Mouse (Mus musculus) frontal cortex, postnatal 36 days (tissue): ENCODE measurements at regions not wholly inside any gene's neighbourhood (a gene's known extent, or its start where the extent isn't known, plus 50 kb on each side); places are given as distances from the start of the nearest gene placed in this dataset.
A peak's percentile ranks its signal among the peaks of the same experiment; 100 is the strongest.
"Not testable (repeated sequence)": the region's sequence is repeated elsewhere in the genome, so short reads cannot be mapped to it uniquely, and the experiment has no call there.

Experiments used
- DNase-seq, 2 experiments: peaks; one replicate each; pipeline ENCODE4 v3.0.0; 2022; ENCODE audit warnings: low spot score in 2 of 2

GRCm38 (mm10) chr1:94969543-94969942, 343.9 kb upstream of the Fam174a start:
- DNase-seq = no peak

- DNase-seq = no peak
These were observed 343.2 kb upstream of the Fam174a start for GRCm38 (mm10) chr1:94970103-94970759.

GRCm38 (mm10) chr1:94993338-94993737, 320.1 kb upstream of the Fam174a start:
- DNase-seq = no peak

- no peak for DNase-seq
These were observed 309.5 kb upstream of the Fam174a start for GRCm38 (mm10) chr1:95003900-95004299.

GRCm38 (mm10) chr1:95030579-95030978, 282.8 kb upstream of the Fam174a start:
- DNase-seq = no peak

- DNase-seq = not testable (repeated sequence)
These were observed 279.6 kb upstream of the Fam174a start for GRCm38 (mm10) chr1:95033661-95034414.

- no peak for DNase-seq
These were observed 275.0 kb upstream of the Fam174a start for GRCm38 (mm10) chr1:95038411-95038810.

- no peak for DNase-seq
These were observed 273.1 kb upstream of the Fam174a start for GRCm38 (mm10) chr1:95040332-95040731.

- no peak for DNase-seq
These were observed 270.1 kb upstream of the Fam174a start for GRCm38 (mm10) chr1:95043355-95043754.

- DNase-seq = no peak
These were observed 248.9 kb upstream of the Fam174a start for GRCm38 (mm10) chr1:95064330-95065193.

GRCm38 (mm10) chr1:95065620-95066019, 247.8 kb upstream of the Fam174a start:
- no peak for DNase-seq

- no peak for DNase-seq
These were observed 247.4 kb upstream of the Fam174a start for GRCm38 (mm10) chr1:95066040-95066439.

GRCm38 (mm10) chr1:95075151-95075550, 238.3 kb upstream of the Fam174a start:
- no peak for DNase-seq

GRCm38 (mm10) chr1:95109966-95110365, 203.5 kb upstream of the Fam174a start:
- no peak for DNase-seq

GRCm38 (mm10) chr1:95113493-95113892, 199.9 kb upstream of the Fam174a start:
- DNase-seq = no peak

- DNase-seq = no peak
These were observed 165.9 kb upstream of the Fam174a start for GRCm38 (mm10) chr1:95147531-95147930.

- no peak for DNase-seq
These were observed 139.3 kb upstream of the Fam174a start for GRCm38 (mm10) chr1:95174013-95174582.

- DNase-seq = peak; percentile 38 to 76
These were observed 94.5 kb upstream of the Fam174a start for GRCm38 (mm10) chr1:95218912-95219311.

GRCm38 (mm10) chr1:95223289-95223688, 90.1 kb upstream of the Fam174a start:
- DNase-seq = peak; percentile 5 to 33

GRCm38 (mm10) chr1:95241671-95242150, 71.7 kb upstream of the Fam174a start:
- DNase-seq = no peak
